Mouse (Mus musculus): ENCODE measurements around the gene Defa25.
"Not testable (repeated sequence)": the region's sequence is repeated elsewhere in the genome, so short reads cannot be mapped to it uniquely, and the experiment has no call there.

Defa25 gene

GRCm38 (mm10) chr8:21084142-21084541 lies at the start of gene Defa25:
Gene Defa25 (plus strand): TSS chr8:21084442.
- not testable (repeated sequence) for DNase-seq (ENCODE audit: low read depth, low spot score)

GRCm38 (mm10) chr8:21054747-21055146 lies 29.5 kb upstream of the Defa25 start, which contains the start of gene Defa23:
Gene Defa23 (plus strand): TSS chr8:21055047.
- DNase-seq (ENCODE audit: low read depth, low spot score), result not testable (repeated sequence)

GRCm38 (mm10) chr8:21064738-21065137 lies 19.5 kb upstream of the Defa25 start, which contains the start of gene Defa35:
Gene Defa35 (plus strand): TSS chr8:21065038.
- DNase-seq (ENCODE audit: low read depth, low spot score), result not testable (repeated sequence)

GRCm38 (mm10) chr8:21093106-21093505 lies 8.9 kb downstream of the Defa25 start:
- DNase-seq (ENCODE audit: low read depth, low spot score), result peak; percentile 81

- not testable (repeated sequence) for DNase-seq (ENCODE audit: low read depth, low spot score)
Measured at GRCm38 (mm10) chr8:21095950-21096349, 11.7 kb downstream of the Defa25 start, which contains the start of gene Gm14851. Gene Gm14851 (minus strand): TSS chr8:21096050.

- not testable (repeated sequence) for DNase-seq (ENCODE audit: low read depth, low spot score)
Measured at GRCm38 (mm10) chr8:21134342-21134741, 50.1 kb downstream of the Defa25 start, which contains the start of gene Defa30. Gene Defa30 (plus strand): TSS chr8:21134642.

All from R1 (cell line).